Mouse (Mus musculus) forelimb bud, embryonic 11.5 days (tissue): ENCODE measurements around the gene Nelfb.
"Not testable (repeated sequence)": the region's sequence is repeated elsewhere in the genome, so short reads cannot be mapped to it uniquely, and the experiment has no call there.

Experiments
- DNase-seq: peaks from one replicate; pipeline ENCODE4 v3.0.0-alpha.2; 2012; ENCODE audit warnings: low read depth, low spot score

Gene Nelfb

GRCm38 (mm10) chr2:25211121-25211670 lies at the start of gene Nelfb:
Gene Nelfb (minus strand): TSS chr2:25211489.
- peak; percentile 88 for DNase-seq

DNA sequence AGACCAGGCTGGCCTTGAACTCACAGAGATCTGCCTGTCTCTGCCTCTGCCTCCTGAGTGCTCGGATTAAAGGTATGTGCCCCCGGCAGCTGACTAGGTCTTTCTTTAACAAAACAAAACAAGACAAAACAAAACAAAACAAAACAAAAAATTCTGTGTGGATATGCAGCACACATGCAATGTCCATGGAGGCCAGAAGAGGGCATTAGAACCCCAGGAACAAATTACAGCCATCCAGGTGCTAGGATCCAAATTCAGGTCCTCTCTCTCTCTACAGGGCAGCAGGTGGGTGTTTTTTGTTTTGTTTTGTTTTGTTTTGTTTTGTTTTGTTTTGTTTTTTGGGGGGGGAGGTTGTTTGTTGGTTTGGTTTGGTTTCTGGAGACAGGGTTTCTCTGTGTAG lies 47.6 kb upstream of the Nelfb start:
- no peak for DNase-seq

DNA sequence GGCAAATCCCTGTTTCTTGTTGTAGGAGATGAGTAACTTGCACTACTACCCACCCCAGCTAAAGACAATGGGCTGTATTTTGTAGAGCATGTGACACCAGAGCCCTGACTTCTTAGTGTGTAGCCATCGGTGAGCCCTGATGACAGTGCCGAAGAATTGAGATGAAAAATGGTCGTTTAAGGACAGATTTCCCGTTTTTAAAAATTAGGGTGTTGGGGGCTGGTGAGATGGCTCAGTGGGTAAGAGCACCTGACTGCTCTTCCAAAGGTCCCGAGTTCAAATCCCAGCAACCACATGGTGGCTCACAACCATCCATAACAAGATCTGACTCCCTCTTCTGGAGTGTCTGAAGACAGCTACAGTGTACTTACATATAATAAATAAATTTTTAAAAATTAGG lies 46.0 kb upstream of the Nelfb start:
- not testable (repeated sequence) for DNase-seq

DNA sequence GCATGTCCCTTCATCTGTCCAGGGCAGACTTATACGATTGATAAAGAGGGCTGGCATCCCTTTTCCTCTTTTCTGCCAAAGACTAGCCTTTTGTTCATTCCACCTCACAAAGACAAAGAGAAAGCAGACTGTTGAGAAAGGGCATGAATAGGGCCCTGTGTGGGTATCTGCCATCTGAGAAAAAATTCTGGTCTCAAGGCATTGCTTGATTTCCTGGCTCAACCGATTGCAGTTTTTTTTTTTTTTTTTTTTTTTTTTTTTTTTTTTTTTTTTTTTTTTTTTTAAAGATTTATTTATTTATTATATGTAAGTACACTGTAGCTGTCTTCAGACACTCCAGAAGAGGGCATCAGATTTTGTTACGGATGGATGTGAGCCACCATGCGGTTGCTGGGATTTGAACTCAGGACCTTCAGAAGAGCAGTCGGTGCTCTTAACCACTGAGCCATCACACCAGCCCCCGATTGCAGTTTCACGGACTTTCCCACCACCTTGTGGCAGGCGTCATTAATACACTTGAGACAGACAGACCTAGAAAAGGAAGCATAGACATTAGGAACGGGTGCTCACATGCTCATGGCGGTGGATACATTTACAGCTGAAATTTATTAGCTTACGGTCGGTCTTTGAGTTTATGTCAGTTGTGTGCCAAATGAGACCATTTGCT lies 45.3 kb upstream of the Nelfb start:
- peak; percentile 39 for DNase-seq

GRCm38 (mm10) chr2:25255284-25255779 lies 44.0 kb upstream of the Nelfb start, which contains the start of gene Tmem203:
Gene Tmem203 (plus strand): TSS chr2:25255439.
- peak; percentile 92 for DNase-seq

GRCm38 (mm10) chr2:25252331-25252730 lies 41.0 kb upstream of the Nelfb start:
- DNase-seq, result no peak

DNA sequence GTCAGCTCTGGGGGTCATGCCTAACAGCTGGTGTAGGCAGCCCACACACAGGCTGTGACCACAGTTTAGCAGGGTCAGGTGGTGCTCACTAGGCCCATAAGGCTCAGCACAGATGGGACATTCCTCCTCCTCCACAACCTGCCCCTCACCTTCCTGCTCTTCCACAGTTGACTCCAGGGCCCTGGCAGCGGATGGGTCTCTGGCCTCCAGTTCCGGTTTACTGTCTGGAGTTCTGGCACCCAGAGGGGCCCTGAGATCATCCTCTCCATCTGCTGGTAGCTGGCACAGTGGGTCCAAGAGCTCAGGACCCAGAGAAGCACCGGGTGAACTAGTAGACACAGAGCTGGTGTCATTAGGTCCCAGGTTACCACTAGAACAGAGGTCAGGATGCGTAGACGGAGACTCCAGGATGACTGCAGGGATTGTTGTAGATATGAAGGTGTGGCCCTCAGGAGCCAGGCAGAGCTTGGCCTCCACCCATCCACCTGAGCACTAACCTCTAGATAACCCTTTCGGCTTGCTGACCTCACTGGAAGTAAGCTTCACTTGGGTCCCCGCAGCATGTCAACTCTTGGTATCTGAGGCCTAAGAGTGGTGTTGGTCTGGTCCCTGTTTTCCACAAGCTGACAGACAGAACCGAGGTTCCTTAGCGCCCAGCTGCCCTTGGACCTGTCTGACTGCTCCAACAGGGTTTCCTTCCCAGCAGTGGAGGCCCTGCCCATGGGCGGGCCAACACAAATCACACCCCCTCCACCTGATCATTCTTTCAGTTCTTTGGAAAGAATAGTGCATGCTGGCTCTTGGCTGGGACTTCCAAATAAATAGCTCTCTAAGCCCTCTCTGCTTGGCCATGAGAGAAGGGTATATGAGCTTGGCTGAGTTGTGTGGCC lies 35.1 kb upstream of the Nelfb start, which contains the start of gene AL732309.1:
Gene AL732309.1, minus strand, starts transcription at position 681 of the 890 bp plus-strand sequence.
- no peak for DNase-seq

DNA sequence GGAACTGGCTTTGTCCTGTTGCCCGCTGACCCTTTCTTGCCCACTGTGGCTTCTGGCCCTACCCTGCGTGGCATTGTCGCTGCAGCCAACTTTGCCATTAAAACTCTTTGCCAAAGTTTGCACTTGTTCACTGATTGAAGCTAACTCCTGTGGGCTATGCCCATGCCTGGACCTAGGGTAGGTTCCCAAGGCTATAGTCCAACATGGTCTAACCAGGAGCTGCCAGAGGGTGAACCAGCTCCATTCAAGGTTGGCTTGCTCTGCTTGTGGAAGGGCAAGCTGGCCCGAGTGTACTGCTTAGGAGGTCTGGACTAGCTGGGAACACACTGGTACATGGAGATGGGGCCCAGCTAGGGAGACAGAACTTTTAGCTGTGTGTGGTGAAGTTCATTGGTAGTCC lies 32.9 kb upstream of the Nelfb start:
- DNase-seq, result no peak

GRCm38 (mm10) chr2:25243342-25243741 lies 32.1 kb upstream of the Nelfb start:
- DNase-seq, result no peak

DNA sequence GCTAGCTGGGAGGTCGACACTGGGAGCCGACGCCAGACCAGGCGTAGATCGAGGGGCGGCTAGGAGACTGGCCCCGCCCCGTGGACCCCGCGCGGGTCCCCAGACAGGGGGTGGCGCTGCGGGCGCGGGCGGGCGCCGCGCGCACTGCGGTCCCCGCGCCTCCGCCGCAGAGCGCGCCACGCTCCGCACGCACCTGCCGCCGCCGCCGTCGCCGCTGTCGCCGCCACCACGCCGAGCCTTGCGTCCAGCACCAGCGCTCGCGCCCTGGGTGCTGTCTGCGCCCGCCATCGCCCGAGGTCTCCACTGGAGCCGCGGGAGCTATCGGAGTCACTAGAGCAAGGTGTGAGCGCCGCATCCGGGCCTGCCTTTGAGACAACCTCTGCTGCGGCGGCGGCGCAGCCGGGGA lies 30.8 kb upstream of the Nelfb start, which contains the start of the genes Rnf208 and Cysrt1:
Gene Rnf208, plus strand, starts transcription at position 155 of the 406 bp plus-strand sequence.
Gene Cysrt1, minus strand, starts transcription at position 352 of the 406 bp plus-strand sequence.
- DNase-seq, result no peak

DNA sequence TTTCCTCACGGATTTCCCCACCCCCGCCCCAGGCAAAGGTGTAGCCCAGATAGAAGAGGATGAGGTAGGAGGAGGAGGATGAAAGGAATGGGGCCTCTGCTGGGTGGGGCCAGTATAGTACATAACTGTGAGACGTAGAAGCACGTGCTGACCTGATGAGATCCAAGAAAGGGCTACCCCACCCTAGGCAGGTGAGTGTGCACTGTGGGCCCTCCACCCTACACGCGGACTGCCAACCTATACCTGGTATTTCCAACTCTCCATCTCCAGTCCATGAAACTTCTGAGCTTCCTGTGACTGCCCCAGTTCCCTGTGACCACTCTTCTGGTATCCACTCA lies 30.1 kb upstream of the Nelfb start:
- DNase-seq, result no peak

DNA sequence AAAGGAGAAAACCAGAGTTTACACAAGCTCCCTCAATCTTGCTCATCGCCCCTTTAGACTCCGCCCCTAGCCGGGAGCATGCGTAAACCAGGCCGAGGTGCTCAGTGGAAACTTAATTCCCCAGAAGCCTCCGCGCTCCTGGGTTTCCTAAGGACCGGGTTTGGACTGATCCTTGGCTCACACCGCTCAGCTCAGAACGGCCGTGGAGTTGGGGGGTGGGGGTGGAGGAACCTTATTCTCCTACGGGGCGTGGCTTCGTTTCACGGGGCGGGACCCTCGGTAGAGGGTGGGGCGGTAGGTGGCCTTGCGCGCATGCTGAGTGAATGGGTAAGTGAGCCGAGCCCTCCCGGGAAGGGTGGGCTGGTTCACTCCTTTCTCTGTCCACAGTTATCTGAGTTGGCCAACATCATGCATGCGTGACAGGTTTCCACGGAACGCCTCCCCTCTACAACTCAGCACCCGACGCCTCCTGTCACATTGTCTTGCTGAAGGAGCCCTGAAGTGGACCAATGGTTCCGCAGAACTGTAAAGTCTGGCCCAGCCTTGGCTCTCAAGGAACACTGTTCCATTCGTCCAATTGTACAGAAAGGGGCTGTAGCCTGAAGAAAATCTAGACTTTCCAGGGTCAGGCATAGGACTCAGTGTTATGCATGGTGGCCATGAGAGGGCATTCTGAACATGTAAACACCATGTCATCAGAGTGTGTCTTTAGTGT lies 29.6 kb upstream of the Nelfb start:
- DNase-seq, result peak; percentile 75

DNA sequence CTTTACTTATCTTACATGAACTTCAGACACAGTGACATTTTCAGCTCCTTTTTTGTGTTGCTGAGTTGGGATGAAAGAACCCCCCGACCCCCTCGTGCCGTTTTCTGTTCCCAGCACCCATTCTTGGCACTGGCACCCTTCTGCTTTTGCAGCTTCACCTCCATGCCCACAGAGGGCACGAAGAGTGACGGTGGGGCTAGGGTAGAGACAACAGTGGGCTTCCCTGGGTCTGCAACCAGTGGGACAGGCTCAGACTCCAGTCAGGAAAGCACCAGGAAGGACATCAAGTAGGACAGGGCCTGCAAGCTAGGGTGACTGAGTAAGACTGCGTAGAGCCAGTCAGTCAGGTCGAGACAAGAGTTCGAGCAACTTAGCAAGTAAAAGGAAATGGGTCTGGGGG lies 29.0 kb upstream of the Nelfb start:
- no peak for DNase-seq

GRCm38 (mm10) chr2:25239766-25240165 lies 28.5 kb upstream of the Nelfb start:
- DNase-seq, result no peak

- no peak for DNase-seq
Measured at GRCm38 (mm10) chr2:25238106-25238505, 26.8 kb upstream of the Nelfb start.

GRCm38 (mm10) chr2:25237522-25237921 lies 26.2 kb upstream of the Nelfb start:
- DNase-seq, result no peak

GRCm38 (mm10) chr2:25236614-25237013 lies 25.3 kb upstream of the Nelfb start, which contains the start of gene Rnf224:
Gene Rnf224 (minus strand): TSS chr2:25236787.
- DNase-seq, result no peak

- DNase-seq, result no peak
Measured at GRCm38 (mm10) chr2:25234551-25235220, 23.4 kb upstream of the Nelfb start.

DNA sequence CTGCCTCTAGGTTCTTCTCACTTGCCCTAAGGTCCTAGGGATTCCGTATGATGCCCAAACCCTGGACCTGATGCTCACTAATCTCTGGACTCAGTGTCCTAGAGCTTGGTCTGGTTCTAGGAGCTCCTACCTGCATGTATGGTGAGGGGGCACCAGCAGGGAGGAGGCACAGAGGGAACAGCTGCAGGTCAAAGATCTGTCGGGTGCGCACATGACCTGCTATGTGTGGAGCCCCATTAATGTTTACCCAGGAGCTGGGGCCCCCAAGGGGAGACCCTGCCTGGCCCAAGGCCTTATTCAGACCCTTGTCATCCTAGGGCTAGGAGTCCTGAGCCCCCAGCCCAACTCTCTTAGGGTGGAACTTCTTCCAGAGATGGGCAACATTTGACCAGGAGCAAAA lies 22.8 kb upstream of the Nelfb start, which contains the start of gene Slc34a3:
Gene Slc34a3, minus strand, starts transcription at position 315 of the 400 bp plus-strand sequence.
- no peak for DNase-seq

DNA sequence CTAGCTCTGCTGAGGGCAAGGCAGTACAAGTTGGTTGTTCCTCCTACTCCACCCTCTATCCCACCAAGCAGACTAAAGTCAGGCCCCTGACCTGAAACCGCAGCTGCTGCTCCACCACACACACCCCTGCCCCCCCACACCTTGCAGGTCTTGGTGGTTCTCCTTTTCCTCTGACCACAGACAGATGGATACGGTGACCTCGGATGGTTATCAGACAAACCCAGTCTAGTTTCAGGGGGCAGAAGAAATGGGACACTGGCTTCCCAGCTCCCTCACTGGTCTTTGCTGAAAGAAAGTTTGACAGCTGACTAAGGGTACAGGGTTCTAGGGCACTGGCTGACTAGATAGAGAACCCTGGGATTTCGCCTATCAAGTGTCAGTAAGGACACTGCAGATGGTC lies 22.1 kb upstream of the Nelfb start:
- no peak for DNase-seq

DNA sequence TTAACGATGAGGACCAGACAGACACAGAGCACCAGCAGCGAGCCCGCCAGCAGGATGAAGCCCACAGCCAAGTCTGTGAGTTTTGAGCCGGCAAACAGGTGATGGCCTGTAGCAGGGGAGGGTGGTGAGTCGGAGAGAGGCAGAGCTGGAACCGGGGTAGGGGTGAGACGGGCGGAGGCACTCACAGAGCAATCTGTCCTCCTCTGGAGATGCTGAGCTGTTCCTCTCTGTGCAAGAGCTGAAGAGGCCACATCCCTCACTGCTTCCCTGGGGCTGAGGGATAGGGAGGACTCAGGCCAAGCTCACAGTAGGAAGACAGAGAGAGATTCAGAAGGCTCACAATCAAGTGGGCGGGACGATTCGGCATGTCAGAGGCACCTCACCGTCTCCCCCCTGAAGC lies 19.7 kb upstream of the Nelfb start:
- no peak for DNase-seq
